Mouse (Mus musculus): ENCODE measurements around the gene Prickle2.

- TF ChIP-seq POLR2A (IDR thresholded peaks at IDR 0.05; ENCODE audit: insufficient read length, low read depth) (no peak), MAX (IDR thresholded peaks at IDR 0.05; ENCODE audit: low read depth) (no peak), E2F4 (IDR thresholded peaks at IDR 0.05; ENCODE audit: insufficient read depth) (no peak), USF1 (IDR thresholded peaks at IDR 0.05; ENCODE audit: low read depth) (no peak), REST (IDR thresholded peaks at IDR 0.05; ENCODE audit: insufficient read depth, insufficient read length) (no peak), MYOD1 (IDR thresholded peaks at IDR 0.05; ENCODE audit: control insufficient read depth in 1 of 3, insufficient read length in 2 of 3, low read depth in 2 of 3) (no peak), CEBPB (IDR thresholded peaks at IDR 0.05; ENCODE audit: insufficient read depth, poor library complexity, severe bottlenecking) (no peak), POLR2AphosphoS2 (IDR thresholded peaks at IDR 0.05; ENCODE audit: insufficient read length, low read depth) (no peak), SRF (IDR thresholded peaks at IDR 0.05; ENCODE audit: control insufficient read depth, insufficient read length, low read depth) (no peak), TCF12 (IDR thresholded peaks at IDR 0.05; ENCODE audit: insufficient read depth, poor library complexity, severe bottlenecking) (no peak), MYOG (IDR thresholded peaks at IDR 0.05; ENCODE audit: control insufficient read depth in 1 of 3, insufficient read depth in 1 of 3, insufficient read length in 2 of 3, low read depth in 2 of 3) (no peak), TCF3 (IDR thresholded peaks at IDR 0.05; ENCODE audit: insufficient read length, low read depth) (no peak)
Observed at GRCm38 (mm10) chr6:92449956-92450355, 256.0 kb downstream of the Prickle2 start.
